Mouse (Mus musculus): ENCODE data around the gene Sgca.

Sgca gene

GRCm38 (mm10) chr11:94913302-94914090 is 62.6 kb downstream of the Sgca start:
- peak; percentile 82 for DNase-seq (ENCODE audit: low read depth)
